8 mouse cellular contexts compared by ENCODE assay signal in genomic region chr15:96696486-96697284, GRCm38 (mm10). TPM values are rescaled to one million over a fixed set of nuclear protein-coding genes. Genes with fewer than 3 reads are reported as not detected.
DNase-seq lines count a peak whose midpoint lies in the region; ATAC-seq and TF ChIP-seq lines count a peak whose summit lies in the region.

No protein-coding gene starts in this region.

- H3K27me3 ChIP-seq in lung, postnatal 0 days (replicated peaks; ENCODE audit: insufficient read depth, low read length), result no peaks in the 10 kb centered on the region
- peaks cover 16% of the 10 kb centered on the region; the same call in 1 of the 2 replicates for H3K27me3 ChIP-seq in forebrain, embryonic 10.5 days (ENCODE audit: poor library complexity, severe bottlenecking)
- H3K27me3 ChIP-seq in limb, embryonic 11.5 days (ENCODE audit: control insufficient read depth, insufficient read depth, low read length), result no peaks in the 10 kb centered on the region
- H3K27me3 ChIP-seq in neural tube, embryonic 15.5 days (replicated peaks), result no peaks in the 10 kb centered on the region

- no peak for TF ChIP-seq EP300 in lung, postnatal 0 days (IDR thresholded peaks at IDR 0.05)

- peak; percentile 70 for DNase-seq in lung, postnatal 0 days (ENCODE audit: low spot score)
- DNase-seq in lung, postnatal 36 days, result no peak
- no peak for DNase-seq in forebrain, embryonic 10.5 days (ENCODE audit: extremely low spot score, low spot score)
- no peak for DNase-seq in limb, embryonic 11.5 days (ENCODE audit: low spot score)
- no peak for DNase-seq in layer of hippocampus, postnatal 14 days (ENCODE audit: low spot score in 2 of 2)
- DNase-seq in ovary, adult 18-20 months (ENCODE audit: low spot score), result no peak
- no peak for DNase-seq in thymus, adult 18-20 months

- H3K4me1 ChIP-seq in lung, postnatal 0 days (ENCODE audit: insufficient read depth, low read depth, low read length), result peaks cover 12% of the 10 kb centered on the region; the same call in 1 of the 2 replicates
- H3K4me1 ChIP-seq in forebrain, embryonic 10.5 days, result peaks cover 42% of the 10 kb centered on the region
- H3K4me1 ChIP-seq in limb, embryonic 11.5 days (ENCODE audit: control insufficient read depth, insufficient read depth, low read length), result peaks cover 15% of the 10 kb centered on the region
- H3K4me1 ChIP-seq in neural tube, embryonic 15.5 days, result peaks cover 57% of the 10 kb centered on the region

- H3K4me3 ChIP-seq in lung, postnatal 0 days (ENCODE audit: low read depth, low read length), result peak overlapping the region; percentile 94
- H3K4me3 ChIP-seq in forebrain, embryonic 10.5 days, result peak overlapping the region; percentile 83
- peak overlapping the region; percentile 93 for H3K4me3 ChIP-seq in limb, embryonic 11.5 days (ENCODE audit: low read depth, low read length)
- H3K4me3 ChIP-seq in neural tube, embryonic 15.5 days (replicated peaks), result peak overlapping the region; percentile 68

- ATAC-seq in lung, postnatal 0 days, result no peak
- ATAC-seq in limb, embryonic 11.5 days (ENCODE audit: insufficient number of reproducible peaks, low FRiP score, low TSS enrichment, low read depth), result no peak
- ATAC-seq in neural tube, embryonic 15.5 days (ENCODE audit: low FRiP score), result no peak

- peak overlapping the region; percentile 82 for H3K4me2 ChIP-seq in lung, postnatal 0 days (replicated peaks; ENCODE audit: low read depth, low read length)
- H3K4me2 ChIP-seq in limb, embryonic 11.5 days (ENCODE audit: low read depth, severe bottlenecking), result peak overlapping the region; percentile 84
- H3K4me2 ChIP-seq in neural tube, embryonic 15.5 days, result peak overlapping the region; percentile 77

- 13% methylated on average over 13 of the region's 13 CpGs for WGBS in lung, postnatal 0 days
- 88% methylated on average over 13 of the region's 13 CpGs for WGBS in forebrain, embryonic 10.5 days
- 84% methylated on average over 13 of the region's 13 CpGs for WGBS in limb, embryonic 11.5 days
- WGBS in neural tube, embryonic 15.5 days, result 63% methylated on average over 13 of the region's 13 CpGs

- H3K9ac ChIP-seq in lung, postnatal 0 days (replicated peaks; ENCODE audit: low read depth), result peak overlapping the region; percentile 24
- H3K9ac ChIP-seq in limb, embryonic 11.5 days (ENCODE audit: low read length), result peak overlapping the region; percentile 23; the same call in 1 of the 2 replicates
- H3K9ac ChIP-seq in neural tube, embryonic 15.5 days (replicated peaks), result peak overlapping the region; percentile 33; the same call in 1 of the 2 replicates

- H3K27ac ChIP-seq in lung, postnatal 0 days (ENCODE audit: low read length), result 0 out of 2 replicates have a peak overlapping the region, but pooled peaks have one; percentile 11
- no peak overlapping the region for H3K27ac ChIP-seq in forebrain, embryonic 10.5 days
- no peak overlapping the region for H3K27ac ChIP-seq in limb, embryonic 11.5 days (replicated peaks; ENCODE audit: low read depth, low read length)
- no peak overlapping the region for H3K27ac ChIP-seq in neural tube, embryonic 15.5 days (replicated peaks)

- no peaks in the 10 kb centered on the region for H3K9me3 ChIP-seq in lung, postnatal 0 days (ENCODE audit: low read length)
- no peaks in the 10 kb centered on the region for H3K9me3 ChIP-seq in forebrain, embryonic 10.5 days
- no peaks in the 10 kb centered on the region for H3K9me3 ChIP-seq in limb, embryonic 11.5 days (ENCODE audit: control insufficient read depth, low read length)
- no peaks in the 10 kb centered on the region for H3K9me3 ChIP-seq in neural tube, embryonic 15.5 days (replicated peaks)

- TF ChIP-seq CTCF in lung, postnatal 0 days (IDR thresholded peaks at IDR 0.05), result no peak

- H3K36me3 ChIP-seq in lung, postnatal 0 days (ENCODE audit: insufficient read depth, low read length), result peaks cover 39% of the 10 kb centered on the region
- H3K36me3 ChIP-seq in forebrain, embryonic 10.5 days (replicated peaks), result peaks cover 70% of the 10 kb centered on the region
- H3K36me3 ChIP-seq in limb, embryonic 11.5 days (ENCODE audit: control insufficient read depth, insufficient read depth, low read length), result peaks cover 37% of the 10 kb centered on the region
- peaks cover 47% of the 10 kb centered on the region for H3K36me3 ChIP-seq in neural tube, embryonic 15.5 days

RNA-seq across cellular contexts. Expression of gene Slc38a2, which starts 2.8 kb away (rescaled TPM):
- polyA plus RNA-seq in lung, postnatal 0 days (2015; fragmentation: Nextera tagmentation; extraction: Ambion mirVana), result 66.6 and 75.3 TPM in 2 replicates
- polyA plus RNA-seq in forebrain, embryonic 10.5 days (2016; fragmentation: Nextera tagmentation; extraction: Ambion mirVana), result 151 and 159 TPM in 2 replicates
- polyA plus RNA-seq in limb, embryonic 11.5 days (2014; fragmentation: Nextera tagmentation; extraction: Ambion mirVana), result 245 and 250 TPM in 2 replicates
- polyA plus RNA-seq in neural tube, embryonic 15.5 days (2015; fragmentation: Nextera tagmentation; extraction: Ambion mirVana), result 89.3 and 93.9 TPM in 2 replicates
- total RNA-seq in layer of hippocampus, postnatal 14 days (2021), result 10 to 100 TPM; 52.6 to 57.4 TPM

RNA-seq across cellular contexts. Expression of gene Slc38a1, which starts 54.0 kb away (rescaled TPM):
- 13.5 and 14.5 TPM in 2 replicates for polyA plus RNA-seq in lung, postnatal 0 days (2015; fragmentation: Nextera tagmentation; extraction: Ambion mirVana)
- polyA plus RNA-seq in forebrain, embryonic 10.5 days (2016; fragmentation: Nextera tagmentation; extraction: Ambion mirVana), result 127 and 138 TPM in 2 replicates
- 132 and 143 TPM in 2 replicates for polyA plus RNA-seq in limb, embryonic 11.5 days (2014; fragmentation: Nextera tagmentation; extraction: Ambion mirVana)
- 127 and 134 TPM in 2 replicates for polyA plus RNA-seq in neural tube, embryonic 15.5 days (2015; fragmentation: Nextera tagmentation; extraction: Ambion mirVana)
- 10 to 100 TPM; 78.7 to 80.0 TPM for total RNA-seq in layer of hippocampus, postnatal 14 days (2021)
